Mouse (Mus musculus): ENCODE measurements around the gene March10.

Gene March10

GRCm38 (mm10) chr11:105350643-105351042 is 105.9 kb downstream of the March10 start:
- no peak for DNase-seq

GRCm38 (mm10) chr11:105349780-105350324 is 106.7 kb downstream of the March10 start:
- DNase-seq = no peak

GRCm38 (mm10) chr11:105348495-105348982 is 108.0 kb downstream of the March10 start:
- no peak for DNase-seq

GRCm38 (mm10) chr11:105347162-105348161 is 109.1 kb downstream of the March10 start:
- peak; percentile 90 to 93 for DNase-seq

GRCm38 (mm10) chr11:105345284-105345683 is 111.3 kb downstream of the March10 start:
- no peak for DNase-seq

DNA sequence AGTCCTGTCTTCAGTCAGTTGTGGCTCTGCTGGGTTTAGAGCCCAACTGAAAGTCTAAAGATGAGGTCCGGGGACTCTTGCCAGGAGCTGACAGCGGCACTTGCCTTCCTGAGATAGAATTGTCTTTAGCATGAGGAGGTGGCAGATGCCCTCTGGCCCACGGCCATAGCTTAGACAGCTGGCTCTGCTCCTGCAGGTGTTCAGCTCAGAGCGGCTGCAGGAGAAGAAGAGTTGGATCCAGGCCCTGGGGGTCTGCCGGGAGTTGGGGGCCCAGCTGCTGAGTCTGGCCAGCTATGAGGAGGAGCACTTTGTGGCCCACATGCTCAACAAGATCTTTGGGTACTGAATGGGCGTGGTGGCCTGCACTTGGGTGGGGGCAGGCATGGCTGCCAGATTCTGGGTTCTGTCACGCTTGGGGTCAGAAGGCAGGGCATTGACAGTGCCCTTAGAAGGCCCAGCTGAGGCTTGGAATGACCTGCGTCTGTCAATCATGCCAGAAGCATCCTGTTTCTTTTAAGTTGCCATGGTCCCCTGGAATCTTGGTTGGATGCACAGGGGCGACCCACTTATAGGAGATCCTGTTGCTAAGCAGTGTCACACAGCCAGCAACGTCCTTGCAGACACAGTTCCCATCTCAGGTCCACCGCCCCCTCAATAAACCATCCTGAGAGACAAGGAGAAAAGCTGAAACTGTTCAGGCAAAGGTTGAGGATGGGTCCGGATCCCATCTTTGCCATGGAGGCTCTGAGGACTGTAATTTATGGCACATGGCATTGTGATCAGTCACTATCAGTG is 117.7 kb downstream of the March10 start:
- DNase-seq = no peak

DNA sequence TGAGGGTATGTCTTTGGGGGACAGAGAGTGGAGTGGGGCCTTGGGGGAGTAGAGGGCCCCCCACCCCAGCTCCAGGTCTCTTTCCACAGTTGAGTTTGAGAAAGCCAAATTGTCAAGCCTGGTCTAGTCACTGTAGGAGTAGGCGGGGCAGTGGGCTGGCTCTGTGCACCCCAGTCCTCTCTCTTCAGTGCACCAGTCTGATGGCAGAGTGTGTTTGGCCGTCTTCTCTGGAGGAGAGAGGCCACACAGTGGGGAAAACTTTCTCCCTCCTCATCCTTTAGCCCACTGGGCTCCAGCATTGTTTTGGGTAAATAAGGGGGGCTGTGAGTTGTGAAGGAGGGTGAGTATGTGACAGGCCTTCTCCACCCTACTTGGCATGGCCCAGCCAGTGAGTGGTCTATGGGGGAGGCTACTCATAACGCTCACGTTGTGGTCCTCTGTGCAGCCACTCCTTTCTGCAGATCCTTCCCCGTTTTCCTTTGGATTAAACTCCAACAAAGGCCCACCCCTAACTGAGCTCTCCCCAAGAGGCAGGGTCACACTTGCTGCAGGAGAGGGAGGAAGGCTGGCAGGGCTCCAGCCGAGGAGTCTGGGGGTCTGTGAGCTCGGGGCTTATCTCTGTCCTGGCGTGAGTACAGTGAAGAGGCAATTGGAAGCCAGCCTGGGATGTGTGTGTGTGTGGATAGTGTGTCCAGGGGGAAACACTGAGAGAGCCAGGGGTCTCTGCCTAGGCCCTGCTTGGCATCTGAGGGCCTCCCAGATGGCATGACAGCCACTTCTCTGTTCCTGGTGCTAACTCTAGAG is 122.5 kb downstream of the March10 start:
- DNase-seq = no peak

- DNase-seq = peak; percentile 73 to 77
These were observed 124.1 kb downstream of the March10 start for GRCm38 (mm10) chr11:105332468-105332867.

DNA sequence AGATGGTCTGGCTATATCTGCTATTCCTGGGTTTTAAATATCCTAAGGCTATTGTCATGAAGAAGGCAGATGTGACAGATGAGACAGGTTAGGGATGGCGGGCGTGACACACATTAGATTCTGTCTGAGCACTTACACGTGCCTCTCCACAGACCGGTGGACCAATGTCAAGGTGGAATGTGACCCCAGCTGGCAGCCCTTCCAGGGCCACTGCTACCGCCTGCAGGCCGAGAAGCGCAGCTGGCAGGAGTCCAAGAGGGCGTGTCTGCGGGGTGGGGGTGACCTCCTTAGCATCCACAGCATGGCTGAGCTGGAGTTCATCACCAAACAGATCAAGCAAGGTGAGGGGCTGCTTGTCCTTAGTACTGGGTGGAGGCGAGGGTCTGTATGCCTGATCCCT is 124.8 kb downstream of the March10 start:
- peak in 1 of 2 experiments; percentile 44 for DNase-seq

- no peak for DNase-seq
These were observed 125.4 kb downstream of the March10 start for GRCm38 (mm10) chr11:105331129-105331528.

DNA sequence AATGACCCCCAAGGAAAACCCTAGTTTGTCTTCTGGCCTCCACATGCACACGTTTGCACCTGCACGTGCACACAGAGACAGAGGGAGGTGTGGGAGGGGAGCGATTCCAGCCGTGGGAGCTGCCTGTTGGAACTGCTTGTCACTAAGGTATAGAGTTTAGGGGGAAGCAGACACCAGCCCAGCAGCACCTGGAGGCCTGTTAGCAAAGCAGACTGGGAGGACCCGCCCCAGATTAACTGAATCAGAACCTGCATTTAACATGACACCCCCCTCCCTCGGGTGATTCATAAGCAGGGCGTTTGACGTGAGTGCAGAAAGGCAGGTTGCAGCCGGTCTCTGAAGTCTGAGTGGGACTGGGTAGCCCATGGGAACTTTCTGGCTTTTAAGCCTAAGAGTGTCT is 126.6 kb downstream of the March10 start:
- DNase-seq = no peak

GRCm38 (mm10) chr11:105327101-105327500 is 129.4 kb downstream of the March10 start:
- no peak for DNase-seq

DNA sequence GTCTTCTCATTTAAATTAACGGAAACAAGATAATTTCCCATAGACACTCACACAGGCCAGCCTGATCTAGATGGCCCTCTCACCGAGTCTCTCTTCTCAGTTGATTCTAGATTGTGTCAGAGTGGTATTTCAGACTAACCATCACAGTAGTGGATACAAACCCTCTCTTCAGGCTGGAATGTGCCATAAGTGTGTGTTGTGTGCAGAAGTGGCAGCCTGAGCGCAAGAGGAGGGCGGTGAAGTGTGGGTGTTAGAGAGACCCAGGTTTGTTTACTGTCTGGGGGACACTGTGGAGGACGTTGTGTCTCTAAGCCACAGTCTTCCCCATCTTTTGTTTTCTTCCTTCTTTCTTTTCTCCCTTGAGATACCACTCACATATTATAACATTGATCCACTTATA is 133.0 kb downstream of the March10 start:
- DNase-seq = no peak

- no peak for DNase-seq
These were observed 135.4 kb downstream of the March10 start for GRCm38 (mm10) chr11:105321090-105321489.

GRCm38 (mm10) chr11:105317769-105318168 is 138.8 kb downstream of the March10 start:
- no peak for DNase-seq

DNA sequence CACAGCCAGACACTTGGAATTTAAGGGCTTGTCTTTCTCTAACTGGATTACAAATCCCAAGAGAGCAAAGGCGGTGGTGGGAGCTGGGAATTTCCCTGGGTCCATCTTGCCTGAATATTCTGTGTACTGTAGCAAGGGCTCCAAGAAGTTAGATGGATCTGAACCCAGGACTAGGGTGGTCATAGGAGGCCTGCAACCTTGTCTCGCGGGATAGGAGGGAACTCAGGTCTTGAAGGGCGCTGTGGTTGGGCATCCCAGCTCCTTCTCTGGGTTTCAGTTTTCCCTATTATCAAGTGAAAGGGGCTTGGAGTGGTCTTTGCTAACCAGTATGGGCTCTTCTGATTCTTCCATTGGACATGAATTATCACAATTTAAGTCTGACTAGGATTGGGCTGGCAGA is 140.4 kb downstream of the March10 start:
- no peak for DNase-seq

- DNase-seq = no peak
These were observed 141.2 kb downstream of the March10 start for GRCm38 (mm10) chr11:105315296-105315695.

DNA sequence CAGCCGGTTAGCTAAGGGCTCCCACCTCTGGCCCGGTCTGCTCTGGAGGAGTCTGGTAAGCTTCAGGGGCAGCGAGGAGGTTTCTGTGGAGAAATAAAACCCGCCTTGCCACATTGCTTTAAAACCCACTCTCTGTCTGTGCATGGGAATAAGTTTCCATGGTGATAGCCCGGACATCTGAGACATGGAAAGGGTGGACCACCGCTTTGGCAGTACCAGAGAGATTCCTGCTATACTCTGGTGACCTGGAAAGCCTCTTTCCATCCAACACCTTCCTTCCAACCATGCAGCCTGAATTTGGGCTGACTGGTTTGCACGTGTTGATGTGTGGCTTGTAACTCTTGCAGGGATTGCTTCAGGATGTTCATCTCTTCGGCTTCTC is 142.9 kb downstream of the March10 start:
- DNase-seq = no peak

- no peak for DNase-seq
These were observed 143.4 kb downstream of the March10 start for GRCm38 (mm10) chr11:105312972-105313632.

GRCm38 (mm10) chr11:105312311-105312942 is 144.1 kb downstream of the March10 start:
- no peak for DNase-seq

DNA sequence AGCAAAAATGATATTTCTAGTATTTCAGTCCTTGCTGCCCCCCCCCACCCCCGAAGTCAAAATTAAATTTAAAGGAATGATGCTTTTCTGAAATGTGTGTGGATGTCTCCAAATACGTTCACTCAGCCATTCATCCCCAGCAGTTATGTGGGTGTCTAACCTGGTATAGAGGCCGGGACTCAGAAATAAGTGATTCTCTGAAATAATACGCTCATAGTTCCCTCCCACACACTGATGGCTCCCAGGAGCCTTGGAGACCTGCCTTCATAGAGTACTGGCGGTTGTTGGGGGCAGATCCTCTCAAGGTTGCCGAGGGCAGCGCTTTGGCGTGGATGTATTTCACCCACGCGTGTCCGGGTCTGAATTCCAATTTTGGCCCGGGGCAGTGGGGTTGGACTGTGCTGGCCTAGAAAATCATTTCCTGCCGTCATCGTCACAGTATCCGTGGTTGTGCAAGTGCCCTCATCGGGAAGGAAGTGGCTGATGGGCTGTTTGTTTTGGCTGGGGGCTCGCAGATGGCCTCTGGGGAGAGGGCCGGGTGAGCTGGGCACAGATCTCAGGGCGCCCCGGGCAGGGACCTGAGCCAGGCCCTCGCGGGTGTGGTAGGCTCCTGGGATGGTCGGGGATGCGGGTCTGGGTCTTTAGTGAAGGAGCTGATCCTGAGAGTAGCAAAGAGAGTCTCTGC is 145.1 kb downstream of the March10 start:
- DNase-seq = no peak

All from cerebellum, postnatal 36 days (tissue).